Mouse (Mus musculus) erythroblast, embryonic 14.5 days (primary cell): ENCODE measurements around the gene Elmsan1. TPM values are rescaled to one million over a fixed set of nuclear protein-coding genes. Genes with fewer than 3 reads are reported as not detected.

ENCODE experiments used
- H3K27me3 ChIP-seq: 2 replicates; pipeline ENCODE4 v1.6.1; 2012; ENCODE audit warnings: inconsistent platforms; ENCODE audit not compliant: control insufficient read depth
- H3K36me3 ChIP-seq: 2 replicates; pipeline ENCODE4 v1.6.1; 2012; ENCODE audit warnings: mild to moderate bottlenecking, inconsistent platforms; ENCODE audit not compliant: control insufficient read depth
- H3K4me1 ChIP-seq: 2 replicates; pipeline ENCODE4 v1.6.1; 2012; ENCODE audit warnings: inconsistent platforms; ENCODE audit not compliant: control insufficient read depth
- H3K4me3 ChIP-seq: replicated peaks from 2 replicates; pipeline ENCODE3; 2012; ENCODE audit warnings: moderate library complexity, mild to moderate bottlenecking, inconsistent platforms
- H3K9me3 ChIP-seq: 2 replicates; pipeline ENCODE4 v1.6.1; 2012; ENCODE audit warnings: low read length, inconsistent platforms, mixed read lengths; ENCODE audit not compliant: control insufficient read depth
- GATA1 ChIP-seq: IDR thresholded peaks from 2 replicates; pipeline ENCODE4 v1.6.1; 2012; ENCODE audit warnings: low read length, inconsistent platforms, mixed read lengths
- TAL1 ChIP-seq: IDR thresholded peaks from 3 replicates; pipeline ENCODE4 v1.6.1; 2012; ENCODE audit warnings: low read length, inconsistent platforms, mixed read lengths
- polyA plus RNA-seq: library from polyadenylated mRNA; stranded (reverse); fragments of >175 nt; gene quantifications from 2 replicates; pipeline ENCODE4 v1.2.3, GENCODE M21; 2012

The Elmsan1 gene
- polyA plus RNA-seq, 1 experiment, result 2.8 TPM

DNA sequence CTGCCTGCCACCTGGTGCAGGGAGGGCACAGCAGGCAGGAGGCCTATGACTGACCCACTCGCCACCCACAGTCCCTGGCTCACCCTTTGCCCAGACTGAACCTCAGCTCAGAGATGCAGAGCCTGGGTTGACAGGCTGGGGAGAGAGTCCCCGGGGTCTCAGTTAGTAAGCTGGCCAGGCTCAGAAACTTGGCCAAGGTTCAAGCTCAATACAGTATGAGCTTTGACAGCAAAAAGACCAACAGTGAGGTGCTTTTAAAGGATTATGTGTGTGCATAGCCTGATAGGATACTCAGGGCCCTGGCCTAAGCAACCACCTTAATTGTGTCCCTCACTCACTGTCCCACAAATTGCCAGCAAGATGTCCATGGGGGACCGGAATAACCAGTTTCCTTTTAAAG lies 38.6 kb downstream of the Elmsan1 start:
- H3K4me1 ChIP-seq, result peaks cover 87% of the 10 kb centered on the region
- H3K4me3 ChIP-seq, result no peak overlapping the region
- H3K27me3 ChIP-seq, result no peaks in the 10 kb centered on the region
- H3K36me3 ChIP-seq, result peaks cover 78% of the 10 kb centered on the region
- TF ChIP-seq GATA1, result no peak
- TF ChIP-seq TAL1, result no peak
- H3K9me3 ChIP-seq, result no peaks in the 10 kb centered on the region

DNA sequence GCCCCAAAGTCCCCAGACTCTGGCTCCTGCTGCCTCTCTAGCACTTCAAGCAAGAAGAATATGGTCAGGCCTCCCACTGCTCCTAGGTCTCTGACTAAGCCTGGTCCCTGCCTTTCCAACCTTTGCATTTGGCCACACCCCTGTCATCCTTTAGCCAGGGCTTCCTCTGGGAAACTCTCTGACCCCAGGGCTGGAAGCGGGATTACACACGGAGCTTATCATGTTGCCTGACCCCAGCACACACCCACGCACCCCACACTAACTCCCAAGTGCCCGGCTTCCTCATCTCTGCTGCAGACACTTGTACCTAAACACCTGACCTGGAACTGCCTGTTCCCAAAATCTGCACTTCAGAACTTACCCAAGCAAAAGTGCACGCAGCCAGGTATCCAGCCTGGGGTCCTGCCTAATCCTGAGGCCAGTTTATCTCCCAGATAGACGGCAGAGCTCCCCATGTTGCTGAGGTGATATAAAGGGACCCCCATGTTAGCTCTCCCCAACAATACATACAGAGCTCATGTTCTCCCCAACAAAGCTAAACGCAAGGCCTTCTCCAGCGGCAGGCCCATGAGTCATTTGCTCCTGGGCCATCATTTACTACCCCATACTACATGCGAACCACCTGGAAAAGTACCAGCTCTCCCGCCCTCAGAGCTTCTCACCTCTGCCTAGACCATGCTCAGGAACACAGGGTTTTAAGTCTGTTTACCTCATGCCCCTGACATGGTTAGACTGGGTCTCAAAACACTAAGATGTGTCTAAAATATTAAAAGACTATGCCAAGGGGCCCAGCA lies 39.8 kb downstream of the Elmsan1 start:
- Histone ChIP-seq H3K4me1 (peaks cover 94% of the 10 kb centered on the region), H3K4me3 (no peak overlapping the region), H3K9me3 (no peaks in the 10 kb centered on the region), H3K36me3 (peaks cover 77% of the 10 kb centered on the region), H3K27me3 (no peaks in the 10 kb centered on the region)
- no peak for TF ChIP-seq TAL1
- no peak for TF ChIP-seq GATA1

DNA sequence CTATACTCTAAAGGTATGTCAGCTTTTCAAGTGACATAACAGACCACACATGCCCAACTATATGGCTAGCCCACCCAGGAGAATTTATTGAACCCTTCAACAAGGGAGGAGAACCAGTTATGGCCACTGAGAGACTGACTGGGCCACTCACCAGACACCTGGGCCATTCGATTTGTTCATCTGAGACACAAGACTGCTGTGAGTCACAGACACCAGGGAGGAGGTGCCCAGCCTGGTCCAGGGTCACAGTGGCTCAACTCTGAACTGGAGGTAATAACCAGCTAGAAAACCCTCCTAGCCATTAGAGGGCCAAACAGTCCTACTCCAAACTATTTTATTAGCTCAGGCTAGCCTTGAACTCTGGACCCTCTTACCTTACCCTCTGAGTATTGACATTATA lies 40.6 kb downstream of the Elmsan1 start:
- TF ChIP-seq GATA1 (no peak), TAL1 (no peak)
- Histone ChIP-seq H3K4me1 (peaks cover 97% of the 10 kb centered on the region), H3K9me3 (no peaks in the 10 kb centered on the region), H3K36me3 (peaks cover 77% of the 10 kb centered on the region), H3K27me3 (no peaks in the 10 kb centered on the region), H3K4me3 (no peak overlapping the region)

DNA sequence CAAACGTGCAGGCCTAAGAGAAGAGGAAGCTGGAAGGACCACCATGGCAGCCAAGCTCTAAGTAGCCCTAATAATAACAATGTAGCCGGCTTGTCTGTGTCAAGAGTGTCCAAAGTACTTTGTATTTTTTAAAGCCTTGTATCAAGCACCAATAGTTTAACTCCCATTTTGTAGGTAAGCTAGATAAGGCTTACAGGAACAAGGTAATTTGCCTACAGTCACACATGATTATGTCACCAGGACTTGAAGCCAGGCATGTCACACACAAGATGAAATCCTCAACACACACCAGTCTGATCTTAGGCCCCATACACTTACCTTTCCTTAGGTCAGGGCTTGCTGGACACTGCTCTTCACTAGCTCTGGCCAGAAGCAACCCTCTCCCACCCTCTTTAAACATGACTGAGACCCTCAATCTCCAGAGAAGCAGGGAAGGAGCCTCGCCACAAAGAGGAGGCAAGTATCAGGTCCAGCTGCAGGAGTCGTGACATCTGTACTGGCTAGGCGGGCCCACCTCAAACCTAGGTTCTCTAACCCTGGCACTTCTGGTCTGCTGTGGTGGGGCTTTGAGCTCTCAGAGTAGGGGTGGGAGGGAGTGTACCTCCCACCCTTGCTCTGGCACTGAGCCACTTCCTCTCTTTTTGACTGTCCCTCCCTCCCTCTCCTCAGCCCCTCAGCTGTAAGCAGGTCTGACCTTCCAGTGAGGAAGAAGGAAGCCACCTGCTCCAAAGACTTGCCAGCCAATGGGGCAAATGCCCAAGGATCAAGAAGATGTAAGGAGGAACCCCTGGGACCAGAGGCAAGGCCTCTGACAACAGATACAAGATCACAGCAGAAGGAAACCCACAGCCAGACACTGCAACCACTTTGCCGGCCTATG lies 41.6 kb downstream of the Elmsan1 start:
- Histone ChIP-seq H3K4me1 (peaks cover 98% of the 10 kb centered on the region), H3K4me3 (peak overlapping the region; percentile 77), H3K27me3 (no peaks in the 10 kb centered on the region), H3K36me3 (peaks cover 78% of the 10 kb centered on the region), H3K9me3 (no peaks in the 10 kb centered on the region)
- TF ChIP-seq TAL1 (no peak), GATA1 (no peak)

DNA sequence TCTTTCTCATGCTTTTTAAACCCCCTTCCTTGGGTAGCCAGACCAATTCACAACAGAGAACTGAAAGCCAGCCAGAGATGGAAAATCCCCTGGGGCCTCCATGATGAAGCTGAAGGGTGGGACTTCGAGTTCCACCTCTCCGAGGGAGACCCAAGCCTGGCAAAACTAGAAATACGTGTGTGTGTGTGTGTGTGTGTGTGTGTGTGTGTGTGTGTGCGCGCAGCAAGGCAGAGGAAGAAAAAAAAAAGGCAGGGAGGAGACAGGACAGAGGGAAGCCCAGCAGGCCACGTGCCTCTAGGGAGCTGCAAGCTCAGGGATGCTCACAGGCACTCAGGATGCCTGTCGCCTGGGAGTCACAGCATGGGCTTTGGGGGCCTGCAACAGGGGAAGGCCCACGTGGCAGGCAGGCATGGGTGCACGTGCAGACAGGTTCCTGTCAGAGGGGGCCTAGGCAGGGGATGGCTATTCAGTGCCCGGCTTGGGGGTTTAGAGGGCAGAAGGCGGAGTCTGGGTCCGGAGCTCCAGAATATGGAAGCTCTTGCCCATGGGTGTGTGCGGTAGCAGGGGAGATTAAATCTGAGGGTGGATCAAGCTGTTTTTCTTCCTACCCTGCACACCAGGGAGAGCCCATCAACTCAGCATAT lies 42.4 kb downstream of the Elmsan1 start:
- Histone ChIP-seq H3K36me3 (peaks cover 78% of the 10 kb centered on the region), H3K4me1 (peaks cover 96% of the 10 kb centered on the region), H3K27me3 (no peaks in the 10 kb centered on the region), H3K4me3 (peak overlapping the region; percentile 77), H3K9me3 (no peaks in the 10 kb centered on the region)
- TF ChIP-seq GATA1, result peak; percentile 40; the same call in 1 of the 2 replicates
- TF ChIP-seq TAL1, result no peak

DNA sequence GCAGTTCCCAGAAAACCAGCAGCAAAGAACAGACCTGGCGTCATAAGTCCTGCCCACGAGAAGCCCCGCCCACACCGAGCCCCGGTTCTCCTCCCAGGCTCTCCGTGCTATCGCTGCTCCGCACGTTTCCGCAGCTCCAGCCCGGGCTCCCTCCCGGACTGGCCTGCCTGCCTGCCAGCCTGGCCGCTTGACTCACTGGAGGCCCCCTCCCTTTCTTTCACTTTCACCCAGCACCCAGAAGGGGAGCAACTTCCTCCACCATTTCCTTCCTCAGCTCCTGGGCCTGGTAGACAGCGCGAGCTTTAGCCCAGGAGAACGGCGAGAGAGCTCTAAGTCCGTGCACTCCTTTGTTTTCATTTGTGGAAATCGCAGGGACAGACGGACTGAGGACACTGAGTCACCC lies 43.0 kb downstream of the Elmsan1 start:
- H3K4me3 ChIP-seq, result peak overlapping the region; percentile 77
- no peaks in the 10 kb centered on the region for H3K9me3 ChIP-seq
- peaks cover 79% of the 10 kb centered on the region for H3K36me3 ChIP-seq
- no peaks in the 10 kb centered on the region for H3K27me3 ChIP-seq
- H3K4me1 ChIP-seq, result peaks cover 91% of the 10 kb centered on the region
- TF ChIP-seq GATA1 (peak; percentile 74; the same call in 1 of the 2 replicates), TAL1 (peak; percentile 81)

DNA sequence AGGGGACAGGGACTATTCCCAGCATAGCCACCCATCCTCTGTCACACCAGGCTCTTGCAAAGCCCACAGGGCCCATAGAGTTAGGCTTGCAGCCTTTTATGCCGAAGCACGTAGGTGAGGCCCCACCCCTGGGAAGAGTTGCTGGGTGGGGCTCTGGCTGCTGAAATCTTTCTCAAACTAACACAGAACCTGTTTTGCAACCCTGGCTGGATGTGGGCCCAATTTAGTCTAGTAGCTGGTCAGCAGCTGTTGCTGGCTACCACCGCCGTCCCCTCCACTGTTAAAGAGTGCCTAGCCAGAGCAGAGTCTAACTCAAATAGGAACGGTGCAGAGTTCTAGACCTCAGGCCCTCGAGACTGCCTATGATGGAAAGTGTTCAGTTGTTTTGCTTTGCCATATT lies 43.8 kb downstream of the Elmsan1 start:
- H3K4me3 ChIP-seq, result peak overlapping the region; percentile 77
- H3K4me1 ChIP-seq, result peaks cover 85% of the 10 kb centered on the region
- peaks cover 79% of the 10 kb centered on the region for H3K36me3 ChIP-seq
- no peaks in the 10 kb centered on the region for H3K27me3 ChIP-seq
- no peaks in the 10 kb centered on the region for H3K9me3 ChIP-seq
- no peak for TF ChIP-seq GATA1
- no peak for TF ChIP-seq TAL1

DNA sequence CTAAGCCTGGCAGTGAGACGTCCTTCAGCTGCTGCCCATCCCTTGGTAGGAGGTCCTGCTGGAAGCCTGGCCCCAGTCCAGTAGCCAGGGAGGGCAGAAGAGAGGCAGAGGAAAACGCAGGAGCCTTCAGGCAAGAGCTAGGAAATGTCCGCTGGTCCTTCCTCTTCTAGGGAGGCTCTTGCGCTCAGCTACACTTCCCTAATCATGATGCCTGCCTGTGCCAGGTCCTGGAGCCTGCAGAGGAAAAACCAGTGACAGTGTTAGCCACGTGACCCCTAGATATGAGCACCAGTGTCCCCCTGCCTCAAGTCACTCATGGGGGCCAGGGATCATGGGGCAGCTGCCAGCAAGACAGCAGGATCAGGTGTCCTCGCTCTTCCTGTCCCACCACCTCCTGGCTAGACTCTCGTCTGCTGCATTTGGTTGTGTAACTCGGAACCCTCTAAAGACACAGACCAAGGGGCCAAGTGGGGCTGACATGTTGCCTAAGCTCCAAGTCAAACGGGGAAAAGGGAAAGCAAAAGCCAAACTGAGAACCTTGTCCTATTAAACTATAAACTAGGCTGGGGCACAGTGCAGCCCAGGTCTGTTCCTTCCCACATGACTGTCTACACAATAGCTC lies 44.4 kb downstream of the Elmsan1 start:
- Histone ChIP-seq H3K27me3 (no peaks in the 10 kb centered on the region), H3K4me1 (peaks cover 80% of the 10 kb centered on the region), H3K9me3 (no peaks in the 10 kb centered on the region), H3K4me3 (peak overlapping the region; percentile 77), H3K36me3 (peaks cover 81% of the 10 kb centered on the region)
- no peak for TF ChIP-seq TAL1
- TF ChIP-seq GATA1, result no peak
